Mouse (Mus musculus): ENCODE measurements around the gene Cela3b.
"Not testable (repeated sequence)": the region's sequence is repeated elsewhere in the genome, so short reads cannot be mapped to it uniquely, and the experiment has no call there.

The Cela3b gene

DNA sequence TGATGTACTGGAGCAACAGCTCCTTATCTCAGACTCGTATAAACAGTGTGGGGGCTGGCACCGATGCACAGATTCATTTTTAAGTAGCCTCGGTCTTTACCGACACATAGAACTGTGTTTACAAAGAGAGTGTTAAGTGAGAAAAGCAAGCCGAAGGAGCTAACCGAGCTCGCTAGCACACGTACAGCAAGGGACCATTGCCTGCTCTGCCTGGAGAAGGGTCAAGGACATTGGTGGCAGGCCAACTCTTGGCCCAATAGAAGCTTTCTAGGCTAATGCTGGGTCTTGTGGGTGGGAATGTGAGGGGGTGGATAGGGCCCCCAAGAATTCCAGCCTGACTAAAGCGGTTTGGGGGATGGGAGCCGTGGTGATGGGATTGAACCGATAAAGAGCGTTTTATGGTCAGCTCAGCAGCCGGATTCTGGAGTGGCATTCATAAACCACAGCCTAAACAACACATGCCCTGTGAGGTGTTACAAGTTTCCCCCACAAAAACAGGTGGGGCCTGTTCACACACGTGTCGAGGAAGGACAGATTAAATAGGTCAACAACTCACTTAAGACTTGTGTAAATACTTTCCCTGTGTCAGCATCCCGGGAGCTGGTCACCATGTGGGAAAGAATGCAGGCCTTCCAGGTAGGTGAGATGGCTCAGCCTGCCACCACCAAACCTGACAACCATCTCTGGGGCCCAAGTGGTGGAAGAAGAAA lies 31.8 kb upstream of the Cela3b start:
- DNase-seq (ENCODE audit: low spot score in 2 of 2), result no peak

DNA sequence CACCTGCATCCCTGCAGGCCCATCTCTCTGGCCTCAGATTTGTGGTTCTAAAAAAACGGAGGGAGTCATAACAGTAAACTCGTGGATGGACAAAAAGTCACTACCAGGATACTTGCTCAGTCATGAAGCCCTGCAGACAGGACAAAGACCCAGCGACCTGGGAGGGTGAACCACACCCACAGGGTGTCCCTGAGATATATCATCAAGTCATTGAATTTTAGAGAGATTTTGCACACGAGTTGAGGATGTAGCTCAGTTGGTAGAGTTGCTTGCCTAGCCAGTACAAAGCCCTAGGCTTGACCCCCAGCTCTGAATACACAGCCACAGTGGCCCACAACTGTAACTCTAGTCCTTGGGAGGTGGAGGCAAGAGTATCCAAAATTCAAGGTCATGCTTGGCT lies 30.9 kb upstream of the Cela3b start:
- DNase-seq (ENCODE audit: low spot score in 2 of 2), result no peak

DNA sequence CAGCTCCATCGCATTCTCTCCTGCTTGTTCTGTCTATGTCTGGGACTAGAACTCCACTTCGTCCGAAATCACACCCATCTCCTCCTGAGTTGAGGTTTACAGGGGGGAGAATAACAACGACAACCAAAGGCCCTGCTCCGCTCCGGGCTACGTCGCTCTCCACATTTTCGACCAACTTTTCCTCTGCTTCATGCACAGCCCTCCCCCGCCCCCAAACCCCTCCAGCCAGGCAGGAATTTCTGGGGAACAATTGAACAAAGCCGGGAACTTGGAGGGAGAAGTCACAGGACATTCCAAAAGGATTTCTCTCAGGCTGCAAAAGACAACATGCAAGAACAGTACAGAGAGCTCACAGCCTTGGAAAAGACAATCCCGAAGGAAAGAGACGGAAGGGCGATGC lies 30.3 kb upstream of the Cela3b start:
- no peak for DNase-seq (ENCODE audit: low spot score in 2 of 2)

DNA sequence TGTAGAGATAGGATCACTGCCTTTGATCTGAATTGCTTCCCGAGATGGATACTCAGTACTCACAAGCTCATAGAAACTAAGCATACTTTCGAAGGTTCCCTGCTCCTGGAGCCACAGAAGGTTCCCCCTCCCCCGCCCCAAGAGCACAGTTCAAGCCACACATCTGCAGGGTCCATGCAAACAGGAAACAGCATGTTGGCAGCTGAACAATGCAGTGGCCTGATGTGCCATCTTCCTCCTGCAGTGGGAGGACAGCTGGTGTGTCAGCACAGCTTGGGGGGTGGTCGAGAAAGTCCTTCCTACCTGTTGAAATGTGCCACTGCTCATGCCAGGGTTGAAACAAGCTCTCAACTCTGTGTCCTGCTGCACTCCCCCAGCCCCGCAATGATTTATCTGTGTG lies 28.5 kb upstream of the Cela3b start:
- no peak for DNase-seq (ENCODE audit: low spot score in 2 of 2)

DNA sequence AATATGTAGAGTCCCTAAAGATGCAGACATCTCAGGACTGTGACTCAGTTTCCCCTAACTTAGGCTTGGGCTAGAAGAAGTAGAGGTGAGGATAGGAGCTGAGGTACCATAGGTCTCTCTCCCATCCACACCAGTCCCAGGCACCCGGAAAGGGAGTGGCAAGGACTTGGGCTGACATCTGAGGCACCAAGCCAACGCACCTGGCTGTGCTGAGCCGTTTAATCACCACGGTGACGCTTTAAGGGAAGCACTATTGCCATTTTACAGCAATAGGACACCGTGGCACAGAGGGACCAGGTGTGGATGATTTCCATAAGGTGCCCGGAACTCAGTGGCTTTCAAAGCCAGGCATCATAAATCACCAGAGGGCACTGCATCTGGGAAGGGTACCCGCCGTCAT lies 28.0 kb upstream of the Cela3b start:
- DNase-seq (ENCODE audit: low spot score in 2 of 2), result no peak

DNA sequence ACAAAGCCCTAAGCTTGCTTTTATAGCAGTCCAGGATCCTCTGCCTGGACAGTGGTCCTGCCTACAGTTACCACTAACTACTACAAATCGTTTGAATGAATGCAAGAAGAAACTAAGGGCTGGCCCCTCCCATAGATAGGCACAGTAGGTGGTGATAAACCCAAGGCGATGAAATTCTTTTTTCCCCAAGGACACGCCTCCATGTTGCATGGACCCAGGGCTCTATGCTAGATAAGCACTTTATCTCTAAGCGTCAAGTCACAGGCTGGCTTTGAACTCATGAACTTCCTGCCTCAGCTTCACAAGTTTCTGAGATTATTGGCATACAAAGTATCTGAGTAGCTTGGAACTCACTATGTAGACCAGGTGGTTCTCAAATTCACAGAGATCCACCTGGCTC lies 27.0 kb upstream of the Cela3b start:
- no peak for DNase-seq (ENCODE audit: low spot score in 2 of 2)

DNA sequence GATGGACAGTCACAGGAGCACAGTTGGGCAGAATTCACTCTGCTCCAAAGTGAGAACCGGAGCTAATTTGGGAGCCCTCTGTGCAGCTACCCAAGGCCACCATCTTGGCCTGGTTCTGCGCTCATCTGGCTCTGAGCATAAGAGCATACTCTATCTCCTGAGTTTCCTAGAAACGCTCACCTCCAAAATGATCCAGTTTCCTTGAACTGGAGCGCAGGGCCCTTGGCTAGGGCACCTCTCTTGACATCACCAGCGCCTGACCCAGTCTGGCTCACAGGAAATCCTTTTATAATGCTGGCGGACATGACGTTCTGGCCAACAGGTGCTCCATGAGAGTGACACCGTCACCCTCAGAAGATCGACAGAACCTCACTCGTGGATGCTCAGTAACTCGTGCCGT lies 26.2 kb upstream of the Cela3b start:
- DNase-seq (ENCODE audit: low spot score in 2 of 2), result no peak

DNA sequence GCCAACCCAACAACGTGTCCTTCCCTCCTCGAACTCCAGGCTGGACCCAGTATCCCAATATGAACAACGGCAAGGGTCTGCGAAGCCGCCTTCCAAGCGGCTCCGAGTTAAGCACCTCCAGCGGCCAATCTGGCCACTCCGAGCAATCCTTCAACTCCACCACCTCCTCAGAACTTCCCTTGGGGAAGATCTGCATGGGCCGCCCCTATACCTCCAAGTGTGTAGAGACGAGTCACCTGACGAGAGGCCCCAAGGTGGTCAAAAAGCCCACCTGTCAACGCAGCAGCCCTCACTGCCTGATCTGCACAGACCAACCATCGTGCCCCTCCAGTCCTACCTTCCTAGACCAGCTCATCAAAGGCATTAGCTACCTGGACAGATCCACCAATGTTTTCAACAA lies 24.2 kb upstream of the Cela3b start:
- DNase-seq (ENCODE audit: low spot score in 2 of 2), result no peak

DNA sequence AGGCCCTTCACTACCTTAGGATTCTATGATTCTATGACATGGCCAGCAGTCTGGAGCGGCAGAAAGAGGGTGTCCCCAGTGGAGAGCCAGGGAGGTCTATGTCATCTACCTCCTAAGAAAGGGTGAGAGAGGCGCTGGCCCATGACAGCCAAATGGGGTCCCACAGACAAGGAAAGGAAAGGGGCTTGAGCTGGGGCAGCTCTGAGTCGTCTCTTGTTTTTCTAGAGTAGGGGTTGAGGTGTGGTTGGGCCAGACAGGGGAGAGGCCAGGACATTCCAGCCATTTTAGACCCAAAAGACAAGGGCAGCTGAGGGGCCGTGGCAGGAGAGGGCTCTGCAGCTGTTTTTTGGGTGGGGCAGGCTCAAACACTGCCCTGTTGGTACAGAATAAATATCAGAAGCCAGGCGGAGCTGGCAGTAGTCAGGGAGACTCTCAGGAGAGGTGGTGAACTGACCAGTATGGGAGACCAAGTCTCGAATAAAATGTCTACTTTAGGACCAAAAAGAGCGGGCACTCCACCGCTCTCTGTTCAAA lies 23.0 kb upstream of the Cela3b start, which contains the start of gene 1700013G24Rik:
Gene 1700013G24Rik, plus strand, starts transcription at position 51 of the 534 bp plus-strand sequence.
- no peak for DNase-seq (ENCODE audit: low spot score in 2 of 2)

DNA sequence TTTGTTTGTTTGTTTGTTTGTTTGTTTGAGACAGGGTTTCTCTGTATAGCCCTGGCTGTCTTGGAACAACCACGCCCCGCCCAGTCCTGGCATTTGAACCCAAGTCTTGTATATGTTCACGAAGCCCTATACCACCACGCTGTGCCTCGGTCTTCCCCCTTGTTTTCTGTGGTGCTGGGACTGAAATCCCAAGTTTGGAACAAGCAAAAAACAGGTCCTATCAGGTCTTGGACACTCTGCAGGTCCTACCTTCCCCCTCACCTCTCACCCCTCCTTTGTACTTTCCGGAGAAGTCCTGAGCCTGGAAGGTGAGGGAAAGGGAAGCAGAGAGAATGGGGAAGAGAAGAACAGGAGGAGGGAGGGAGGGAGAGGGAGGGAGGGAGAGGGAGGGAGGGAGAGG lies 21.9 kb upstream of the Cela3b start:
- DNase-seq (ENCODE audit: low spot score in 2 of 2), result no peak

DNA sequence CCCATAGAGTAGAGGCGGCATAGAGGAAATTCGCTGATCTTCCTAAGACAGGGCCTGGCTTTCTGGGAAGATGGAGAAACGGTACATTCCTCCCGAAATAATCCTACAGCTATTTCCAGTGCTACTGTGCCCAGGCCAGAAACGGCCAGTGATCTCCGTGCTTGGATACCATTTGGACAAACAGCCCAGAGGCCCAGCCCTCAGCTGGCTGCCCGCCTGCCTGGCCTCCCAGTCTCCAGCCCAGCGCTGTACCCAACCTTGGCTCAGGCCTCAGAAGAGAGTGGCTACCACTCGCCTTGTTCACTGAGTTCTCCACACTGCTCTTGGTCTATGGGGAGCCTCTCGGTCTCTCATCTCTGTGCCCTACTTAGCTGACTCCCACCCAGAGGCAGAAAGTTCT lies 19.4 kb upstream of the Cela3b start:
- no peak for DNase-seq (ENCODE audit: low spot score in 2 of 2)

DNA sequence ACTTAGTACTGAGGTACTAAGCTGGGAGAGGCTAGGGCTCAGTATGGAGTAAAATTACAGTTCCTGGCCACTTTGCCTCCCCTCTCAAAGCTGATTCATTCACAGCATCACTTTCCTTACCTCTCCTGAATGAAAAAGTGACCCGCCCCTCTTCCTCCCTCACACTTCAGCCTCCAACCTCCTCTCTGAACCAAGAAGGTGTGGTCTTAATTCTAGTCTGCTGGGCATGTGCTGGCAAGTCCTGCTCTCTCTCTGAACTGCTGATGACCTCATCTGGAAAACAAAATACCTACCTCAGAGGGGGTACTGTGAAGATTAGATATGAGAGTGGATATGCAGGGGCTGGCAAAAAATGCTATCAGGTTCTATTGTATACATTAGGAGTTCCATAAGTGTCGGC lies 18.8 kb upstream of the Cela3b start:
- DNase-seq (ENCODE audit: low spot score in 2 of 2), result no peak

DNA sequence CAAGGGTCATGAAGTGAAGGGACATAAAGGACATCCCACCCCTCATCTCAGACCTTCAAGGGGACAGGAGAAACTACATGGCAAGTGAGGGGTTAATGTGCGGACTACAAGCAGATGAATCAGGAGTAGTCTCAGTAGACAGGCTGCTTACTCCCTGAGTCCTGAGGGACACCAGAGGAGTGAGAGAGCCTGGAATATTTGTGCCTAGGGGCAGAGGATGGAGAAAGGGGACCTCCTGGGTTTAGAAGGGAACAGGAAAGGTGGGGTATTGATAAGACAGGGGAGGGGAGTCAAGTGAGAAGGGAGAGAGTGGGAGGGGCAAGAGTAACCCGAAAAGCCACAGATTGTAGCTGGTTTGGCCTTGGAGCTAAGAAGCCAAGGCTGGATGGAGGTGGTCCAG lies 18.3 kb upstream of the Cela3b start:
- no peak for DNase-seq (ENCODE audit: low spot score in 2 of 2)

DNA sequence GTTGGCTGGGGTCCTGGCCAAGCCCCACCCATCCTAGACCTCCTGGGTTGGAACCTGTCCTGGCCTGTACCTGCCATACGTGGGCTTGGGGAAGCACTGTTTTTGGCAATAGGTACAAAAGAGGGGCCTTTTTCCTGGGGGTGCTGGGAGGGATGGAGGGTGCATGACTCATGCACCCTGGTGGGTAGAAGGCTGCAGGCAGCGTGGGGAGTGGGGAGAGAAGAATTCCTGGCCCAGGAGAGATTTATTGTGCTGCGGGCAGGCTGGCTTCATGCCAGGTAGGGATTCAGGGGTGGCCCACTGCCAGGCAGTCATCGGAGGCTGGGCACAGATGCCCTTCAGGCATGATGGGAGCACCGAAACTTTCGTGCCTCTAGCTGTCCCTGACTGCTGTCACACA lies 17.9 kb upstream of the Cela3b start:
- no peak for DNase-seq (ENCODE audit: low spot score in 2 of 2)

DNA sequence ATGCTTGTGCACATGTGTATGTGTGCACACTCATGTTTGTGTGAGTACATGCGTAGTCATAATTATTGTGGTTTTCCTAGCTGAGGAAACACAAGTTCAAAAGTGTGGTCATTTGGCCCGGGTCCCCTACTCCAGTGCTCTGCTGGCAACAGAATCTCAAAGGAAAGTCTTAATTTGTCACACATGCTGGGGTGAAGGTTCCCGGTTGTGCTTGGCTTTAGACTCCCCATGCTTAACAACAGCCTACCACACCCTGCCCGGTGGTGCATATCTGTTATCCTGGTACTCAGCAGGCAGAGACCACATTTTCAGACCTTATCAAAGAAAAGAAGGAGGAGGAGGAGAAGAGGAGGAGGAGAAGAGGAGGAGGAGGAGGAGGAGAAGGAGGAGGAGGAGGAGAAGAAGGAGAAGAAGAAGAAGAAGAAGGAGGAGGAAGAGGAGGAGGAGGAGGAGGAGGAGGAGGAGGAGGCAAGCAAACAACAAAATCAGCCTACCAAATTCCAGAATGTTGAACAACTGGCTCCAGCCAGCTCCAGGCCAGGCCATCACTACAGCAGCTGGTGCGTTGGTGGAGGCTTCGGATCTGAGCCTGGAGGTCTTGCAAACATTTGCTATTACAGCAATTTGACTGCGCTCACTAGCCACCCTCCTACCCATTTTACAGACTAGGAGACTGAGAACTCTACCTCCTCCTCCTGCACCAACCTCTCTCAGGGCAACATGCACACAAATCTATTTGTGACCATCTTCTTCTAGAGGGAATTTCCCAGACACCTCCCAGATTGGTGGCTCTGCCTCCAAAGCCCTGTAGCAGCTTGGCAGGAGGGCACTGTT lies 17.2 kb upstream of the Cela3b start:
- no peak for DNase-seq (ENCODE audit: low spot score in 2 of 2)

DNA sequence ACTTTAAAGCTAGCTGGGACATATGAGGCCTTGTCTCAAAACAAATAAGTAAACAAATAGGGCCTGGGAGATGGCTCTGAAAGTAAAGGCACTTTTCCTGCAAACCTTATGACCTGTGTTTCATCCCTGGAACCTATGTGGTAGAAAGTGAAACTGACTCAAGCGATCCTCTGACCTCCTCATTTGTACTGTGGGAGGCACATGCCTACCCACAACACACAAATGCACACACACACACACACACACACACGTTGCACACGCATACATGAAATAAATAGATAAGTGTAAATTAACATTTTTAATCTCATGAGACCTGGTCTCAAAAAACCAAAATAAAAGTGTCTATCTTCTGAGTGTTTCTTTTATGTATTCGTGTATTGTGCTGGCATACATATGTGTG lies 15.5 kb upstream of the Cela3b start:
- DNase-seq (ENCODE audit: low spot score in 2 of 2), result no peak

DNA sequence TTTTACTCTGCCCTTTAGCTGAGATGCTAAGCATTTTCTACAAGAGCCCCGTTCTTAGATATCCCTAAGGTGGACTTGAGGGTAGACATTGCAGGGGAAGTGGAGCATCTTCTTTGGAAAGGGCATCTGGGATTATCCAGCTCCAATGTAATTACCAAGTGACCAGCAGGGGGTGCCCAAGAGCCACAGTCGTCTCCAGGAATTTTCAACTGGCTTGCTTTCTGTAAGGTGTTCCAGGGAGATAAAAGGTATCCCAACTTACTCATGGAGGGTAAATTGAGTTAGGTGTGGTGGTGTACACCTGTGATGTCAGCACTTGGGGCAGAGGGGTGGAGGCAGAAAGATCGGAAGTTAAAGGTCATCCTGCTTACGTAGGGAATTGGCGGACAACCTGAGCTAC lies 13.3 kb upstream of the Cela3b start:
- peak; percentile 35 to 77 for DNase-seq (ENCODE audit: low spot score in 2 of 2)

DNA sequence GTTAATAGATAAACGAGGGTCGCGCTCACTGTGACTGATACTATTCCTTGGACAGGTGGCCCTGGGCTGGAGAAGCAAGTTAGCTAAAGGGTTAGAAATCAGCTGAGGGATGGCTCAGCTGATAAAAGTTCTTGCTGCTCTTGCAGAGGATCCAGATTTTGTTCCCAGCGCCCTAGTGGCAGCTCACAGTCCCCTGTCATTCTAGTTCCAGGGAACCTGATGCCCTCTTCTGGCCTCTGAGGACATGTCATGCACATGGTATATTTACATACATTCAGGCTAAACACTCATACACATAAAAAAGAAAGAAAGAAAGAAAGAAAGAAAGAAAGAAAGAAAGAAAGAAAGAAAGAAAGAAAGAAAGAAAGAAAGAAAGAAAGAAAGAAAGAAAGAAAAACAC lies 11.0 kb upstream of the Cela3b start:
- no peak for DNase-seq (ENCODE audit: low spot score in 2 of 2)

DNA sequence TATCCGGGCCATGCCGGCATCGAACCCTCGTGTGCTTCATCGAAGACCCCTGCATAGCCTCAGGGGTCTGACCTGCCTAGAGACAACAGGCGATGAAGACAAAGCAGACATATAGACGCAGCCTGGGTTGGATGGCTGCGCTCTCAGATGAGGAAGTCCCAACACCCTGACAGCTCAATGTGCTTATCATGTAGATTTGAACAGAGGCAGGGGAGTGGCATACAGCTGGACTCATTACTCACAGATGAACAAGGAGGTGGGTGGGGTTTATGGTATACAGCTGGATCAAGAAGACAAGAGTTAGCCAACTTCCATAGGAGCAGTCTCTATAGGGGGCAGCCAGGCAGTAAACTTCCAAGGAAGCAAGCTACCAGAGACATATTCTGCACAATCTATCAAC lies 8.5 kb upstream of the Cela3b start:
- DNase-seq (ENCODE audit: low spot score in 2 of 2), result no peak

DNA sequence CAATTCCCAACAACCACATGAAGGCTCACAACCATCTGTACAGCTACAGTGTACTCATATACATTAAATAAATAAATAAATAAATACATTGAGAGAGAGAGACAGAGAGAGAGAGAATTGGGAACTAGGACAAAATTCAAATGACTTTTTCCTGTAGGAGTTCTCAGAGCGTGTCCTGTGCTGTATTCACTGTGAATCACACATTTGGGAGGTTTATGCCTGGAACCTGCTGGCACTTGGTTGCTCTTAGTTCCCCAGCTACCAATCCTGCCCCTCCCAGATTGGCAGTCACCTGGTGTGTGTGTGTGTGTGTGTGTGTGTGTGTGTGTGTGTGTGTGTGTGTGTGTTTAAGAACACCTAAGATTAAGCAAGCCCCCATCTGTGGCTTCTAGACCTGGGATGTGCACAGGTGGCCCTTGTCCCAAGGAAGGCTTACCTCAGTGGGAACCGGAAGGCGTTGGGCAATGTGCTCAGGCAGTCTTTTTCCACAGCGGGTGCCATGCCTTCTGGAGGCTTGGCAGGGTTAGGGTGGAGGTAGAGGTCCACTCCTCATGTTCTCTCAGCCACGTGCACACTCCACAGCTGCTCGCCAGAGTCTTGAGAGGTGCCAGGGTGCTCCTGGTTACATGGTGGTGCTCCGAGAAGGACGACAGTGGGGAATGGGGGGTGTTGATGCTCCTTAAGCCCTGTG lies 6.8 kb upstream of the Cela3b start:
- no peak for DNase-seq (ENCODE audit: low spot score in 2 of 2)

DNA sequence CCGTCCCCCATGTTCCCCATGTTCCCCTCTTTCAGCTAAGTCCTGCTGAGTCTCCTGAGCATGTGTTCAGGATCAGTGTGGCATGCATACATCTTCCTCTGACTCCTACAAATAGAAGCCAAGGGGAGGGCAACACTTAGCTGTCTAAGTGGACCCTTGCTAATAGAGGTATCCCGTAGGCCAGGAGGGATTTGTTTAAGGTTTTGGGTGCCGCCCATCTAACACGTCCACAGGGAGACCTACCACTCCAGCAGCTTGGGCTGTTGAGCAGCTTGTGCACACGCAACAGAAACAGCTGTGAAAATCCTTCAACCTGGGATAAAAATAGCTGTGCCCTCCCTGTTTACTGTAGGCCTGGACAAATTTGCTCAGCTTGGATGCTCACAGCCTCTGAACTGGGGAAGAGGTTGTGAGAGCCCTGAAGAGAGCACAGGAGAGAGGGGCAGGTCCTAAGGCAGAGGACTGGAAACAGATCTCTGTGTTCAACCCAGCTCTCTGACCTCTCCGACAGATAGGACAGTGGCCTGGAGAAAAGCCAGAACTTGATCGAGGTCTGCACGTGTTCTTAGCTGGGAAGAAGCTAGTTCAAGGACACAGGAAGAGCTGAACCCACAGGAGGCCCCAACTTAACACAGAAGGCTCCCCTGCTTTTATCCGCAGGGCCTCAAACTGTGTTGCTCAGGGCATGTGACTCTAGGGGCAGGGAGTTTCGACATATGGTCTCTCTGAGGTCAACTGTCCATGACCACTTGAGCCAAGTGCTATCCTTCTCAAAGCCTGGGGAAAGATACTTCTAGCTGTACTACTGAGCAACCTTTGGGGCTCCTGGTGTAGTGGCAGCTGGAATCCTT lies 2.6 kb upstream of the Cela3b start:
- DNase-seq (ENCODE audit: low spot score in 2 of 2), result not testable (repeated sequence)
